In genomic region chr5:5693541-5693955, GRCm38 (mm10) we compare ENCODE assay signal across 8 mouse cellular contexts. TPM values are rescaled to one million over a fixed set of nuclear protein-coding genes. Genes with fewer than 3 reads are reported as not detected.
A peak's percentile ranks its signal among the peaks of the same experiment; 100 is the strongest.
DNase-seq lines count a peak whose midpoint lies in the region; ATAC-seq and TF ChIP-seq lines count a peak whose summit lies in the region.

No protein-coding gene starts in this region.

- no peak for DNase-seq in left cerebral cortex, adult 2 months (ENCODE audit: extremely low spot score in 1 of 2, low spot score in 2 of 2)
- no peak for DNase-seq in left cerebral cortex, postnatal 25 days (ENCODE audit: low spot score in 2 of 2)
- DNase-seq in cerebellum, postnatal 14 days = peak; percentile 32 to 33
- DNase-seq in forelimb bud, embryonic 11.5 days (ENCODE audit: low read depth, low spot score) = peak; percentile 35
- no peak for DNase-seq in spleen, postnatal 14 days (ENCODE audit: low spot score in 2 of 2)
- no peak for DNase-seq in frontal cortex, postnatal 14 days (ENCODE audit: low spot score in 2 of 2)
- no peak for DNase-seq in adrenal gland, postnatal 25 days

- TF ChIP-seq CTCF in left cerebral cortex, adult 2 months (IDR thresholded peaks at IDR 0.05) = no peak

- H3K27me3 ChIP-seq in liver, embryonic 16.5 days (ENCODE audit: control insufficient read depth, insufficient read depth, low read depth, low read length) = peaks cover 13% of the 10 kb centered on the region

- peak overlapping the region; percentile 57 for H3K9ac ChIP-seq in liver, embryonic 16.5 days (ENCODE audit: low read depth, low read length)

- H3K4me1 ChIP-seq in liver, embryonic 16.5 days (ENCODE audit: control insufficient read depth, low read depth, low read length) = no peaks in the 10 kb centered on the region

- peak overlapping the region; percentile 46 for H3K4me2 ChIP-seq in liver, embryonic 16.5 days (ENCODE audit: low read depth, low read length)

- H3K9me3 ChIP-seq in liver, embryonic 16.5 days (replicated peaks; ENCODE audit: control insufficient read depth, low read length) = no peaks in the 10 kb centered on the region

- peak overlapping the region; percentile 24 for H3K27ac ChIP-seq in left cerebral cortex, adult 2 months
- H3K27ac ChIP-seq in liver, embryonic 16.5 days (ENCODE audit: low read length) = peak overlapping the region; percentile 77

- peak overlapping the region; percentile 66 for H3K4me3 ChIP-seq in left cerebral cortex, adult 2 months
- peak overlapping the region; percentile 62 for H3K4me3 ChIP-seq in liver, embryonic 16.5 days (ENCODE audit: low read depth, low read length)

- WGBS in liver, embryonic 16.5 days (ENCODE audit: insufficient replicate concordance) = under 1% methylated on average over 29 of the region's 29 CpGs

- H3K36me3 ChIP-seq in liver, embryonic 16.5 days (ENCODE audit: control insufficient read depth, insufficient read depth) = no peaks in the 10 kb centered on the region

- peak; percentile 12 for ATAC-seq in liver, embryonic 16.5 days (ENCODE audit: low read depth)

- intact Hi-C loops in left cerebral cortex, adult 2 months (cut with DNase I) = loop anchor here (5.0 kb wide), 2 partner anchors 54 to 181 kb away; partner anchors contain the start of genes Cldn12 and Steap1
- intact Hi-C loops in left cerebral cortex, postnatal 25 days (cut with DNase I) = loop anchor here (5.0 kb wide), 1 partner anchor 36 kb away; no protein-coding TSS in a partner anchor

RNA-seq across cellular contexts. Expression of gene Steap2, which starts 0.8 kb away (rescaled TPM):
- 1 to 10 TPM; 8.1 to 9.5 TPM for total RNA-seq in left cerebral cortex, adult 2 months (2021)
- 1 to 10 TPM; 8.2 to 9.1 TPM for total RNA-seq in left cerebral cortex, postnatal 25 days (2021)
- 4.6 and 5.1 TPM in 2 replicates for polyA plus RNA-seq in liver, embryonic 16.5 days (2015; fragmentation: Nextera tagmentation; extraction: Ambion mirVana)
- 37.9 and 39.0 TPM in 2 replicates for total RNA-seq in adrenal gland, postnatal 25 days (2021)

RNA-seq across cellular contexts. Expression of gene Cfap69, which starts 29.5 kb away (rescaled TPM):
- 10 to 100 TPM; 21.5 to 28.2 TPM for total RNA-seq in left cerebral cortex, adult 2 months (2021)
- total RNA-seq in left cerebral cortex, postnatal 25 days (2021) = 10 to 100 TPM; 16.7 to 18.6 TPM
- polyA plus RNA-seq in liver, embryonic 16.5 days (2015; fragmentation: Nextera tagmentation; extraction: Ambion mirVana) = 0.19 and 0.70 TPM in 2 replicates
- total RNA-seq in adrenal gland, postnatal 25 days (2021) = 9.7 and 16.0 TPM in 2 replicates

RNA-seq across cellular contexts. Expression of gene Steap1, which starts 55.6 kb away (rescaled TPM):
- total RNA-seq in left cerebral cortex, adult 2 months (2021) = under 1 TPM in 1 of 2 experiments, not detected in 1; 0.48 TPM
- total RNA-seq in left cerebral cortex, postnatal 25 days (2021) = under 1 TPM; 0.39 to 0.89 TPM
- polyA plus RNA-seq in liver, embryonic 16.5 days (2015; fragmentation: Nextera tagmentation; extraction: Ambion mirVana) = 3.1 and 3.4 TPM in 2 replicates
- 23.4 and 27.8 TPM in 2 replicates for total RNA-seq in adrenal gland, postnatal 25 days (2021)

Comparison
In these comparisons a context has a peak if more than half of its experiments do, and no peak if none do; other contexts are left out.
1. DNase-seq: peak in cerebellum, postnatal 14 days (2 of 2) and forelimb bud, embryonic 11.5 days (single experiment); none in left cerebral cortex, adult 2 months (0 of 2), left cerebral cortex, postnatal 25 days (0 of 2), spleen, postnatal 14 days (0 of 2), frontal cortex, postnatal 14 days (0 of 2) and adrenal gland, postnatal 25 days (single experiment).
2. RNA of gene Steap1, which starts 55.6 kb away (total RNA-seq): 23.4 to 27.8 TPM in adrenal gland, postnatal 25 days; 0.39 to 0.89 TPM in left cerebral cortex, postnatal 25 days and 0.48 TPM in left cerebral cortex, adult 2 months; every median in the first group is over 10 times any median in the second.